Mouse (Mus musculus) hindbrain, embryonic 10.5 days (tissue): Measurements from ENCODE around the gene Tnfrsf25. TPM values are rescaled to one million over a fixed set of nuclear protein-coding genes. Genes with fewer than 3 reads are reported as not detected.

ENCODE experiments used
- DNase-seq: peaks from one replicate; pipeline ENCODE4 v3.0.0-alpha.2; 2017; ENCODE audit warnings: low spot score
- H3K27ac ChIP-seq: fragments of 300-500 bp; sonication (generic); 2 replicates; pipeline ENCODE4 v1.5.1; 2016; ENCODE audit warnings: mild to moderate bottlenecking, moderate library complexity
- H3K27me3 ChIP-seq: fragments of 300-500 bp; sonication (generic); 2 replicates; pipeline ENCODE4 v1.6.1; 2016; ENCODE audit warnings: mild to moderate bottlenecking; ENCODE audit not compliant: poor library complexity, insufficient read depth, severe bottlenecking
- H3K36me3 ChIP-seq: fragments of 300-500 bp; sonication (generic); 2 replicates; pipeline ENCODE4 v1.6.1; 2016; ENCODE audit warnings: mild to moderate bottlenecking, moderate library complexity
- H3K4me1 ChIP-seq: fragments of 300-500 bp; sonication (generic); replicated peaks from 2 replicates; pipeline ENCODE4 v1.6.1; 2016; ENCODE audit warnings: mild to moderate bottlenecking
- H3K4me3 ChIP-seq: fragments of 300-500 bp; sonication (generic); 2 replicates; pipeline ENCODE4 v1.5.1; 2016; ENCODE audit warnings: mild to moderate bottlenecking, moderate library complexity
- H3K9me3 ChIP-seq: fragments of 300-500 bp; sonication (generic); 2 replicates; pipeline ENCODE4 v1.6.1; 2016; ENCODE audit warnings: mild to moderate bottlenecking, moderate library complexity
- WGBS: fragments of 180-500 bp; shearing (Covaris S2); methylation state at CpG from one replicate; pipeline ENCODE4 v1.1.7; 2016; 5-methylcytosine and 5-hydroxymethylcytosine counted together
- polyA plus RNA-seq: library from polyadenylated mRNA; unstranded; fragments of >200 nt; fragmentation: Nextera tagmentation; extraction: Ambion mirVana; gene quantifications from 2 replicates; pipeline ENCODE4 v1.2.1, GENCODE M21; 2016

The Tnfrsf25 gene
- polyA plus RNA-seq, result 0.70 and 0.82 TPM in 2 replicates

- Histone ChIP-seq H3K4me3 (peak within 1 kb of the TSS; percentile 39), H3K4me1 (peaks cover 42% of the 10 kb centered on the region), H3K9me3 (no peaks in the 10 kb centered on the region), H3K27me3 (peaks cover 87% of the 10 kb centered on the region), H3K27ac (peak within 1 kb of the TSS; percentile 46), H3K36me3 (peaks cover 40% of the 10 kb centered on the region)
- no peak for DNase-seq
- 2% methylated on average over 30 of the region's 30 CpGs for WGBS
Measured at GRCm38 (mm10) chr4:152115921-152116612, at the start of gene Tnfrsf25. Gene Tnfrsf25, plus strand, starts transcription at chr4:152115934.

DNA sequence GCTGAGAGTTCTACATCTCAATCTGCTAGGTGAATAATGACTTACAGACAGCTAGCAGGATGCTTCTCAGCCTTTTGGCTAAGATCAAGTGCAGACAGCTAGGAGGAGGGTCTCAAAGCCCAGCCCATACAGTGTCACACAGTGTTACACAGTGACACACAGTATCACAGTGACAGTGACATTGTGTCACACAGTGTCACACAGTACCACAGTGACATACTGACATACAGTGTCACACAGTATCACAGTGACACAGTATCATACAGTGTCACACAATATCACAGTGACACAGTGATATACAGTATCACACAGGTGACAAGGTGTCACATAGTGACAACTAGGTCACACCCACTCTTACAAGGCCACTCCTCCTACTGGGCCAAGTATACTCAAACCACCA is 48.5 kb upstream of the Tnfrsf25 start:
- Histone ChIP-seq H3K36me3 (peaks cover 21% of the 10 kb centered on the region), H3K4me1 (peaks cover 33% of the 10 kb centered on the region), H3K27me3 (no peaks in the 10 kb centered on the region), H3K9me3 (no peaks in the 10 kb centered on the region), H3K4me3 (no peak overlapping the region), H3K27ac (peak overlapping the region; percentile 68; the same call in 1 of the 2 replicates)
- DNase-seq, result no peak

- DNase-seq, result peak; percentile 20
- Histone ChIP-seq H3K4me3 (no peak overlapping the region), H3K9me3 (no peaks in the 10 kb centered on the region), H3K4me1 (peaks cover 42% of the 10 kb centered on the region), H3K36me3 (peaks cover 11% of the 10 kb centered on the region), H3K27me3 (no peaks in the 10 kb centered on the region), H3K27ac (peak overlapping the region; percentile 68)
- 61% methylated on average over 6 of the region's 6 CpGs for WGBS
Measured at GRCm38 (mm10) chr4:152068166-152068724, 47.5 kb upstream of the Tnfrsf25 start.

DNA sequence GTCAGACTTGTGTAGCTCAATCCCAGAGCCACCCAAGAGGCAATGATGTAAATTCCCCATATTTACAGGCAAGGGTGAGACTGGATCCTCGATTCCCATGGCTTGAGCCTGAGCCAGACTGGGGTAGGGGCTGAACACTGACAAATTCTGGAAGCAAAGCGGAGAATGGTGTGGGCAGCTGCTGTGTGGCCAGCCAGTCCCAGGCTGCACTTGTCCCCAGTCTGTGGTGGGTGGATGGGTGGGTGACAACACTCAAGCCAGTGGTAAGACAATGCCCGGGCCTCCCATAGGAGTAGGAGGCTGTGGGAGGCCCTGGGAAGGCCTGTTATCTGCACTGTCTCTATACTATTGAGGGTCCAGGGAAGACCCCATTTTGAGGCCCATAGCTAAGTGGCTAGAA is 46.5 kb upstream of the Tnfrsf25 start:
- Histone ChIP-seq H3K27me3 (no peaks in the 10 kb centered on the region), H3K4me3 (no peak overlapping the region), H3K36me3 (peaks cover 2% of the 10 kb centered on the region; the same call in 1 of the 2 replicates), H3K4me1 (peaks cover 49% of the 10 kb centered on the region), H3K9me3 (no peaks in the 10 kb centered on the region), H3K27ac (peak overlapping the region; percentile 50; the same call in 1 of the 2 replicates)
- DNase-seq, result no peak
- 86% methylated on average over 3 of the region's 3 CpGs for WGBS

DNA sequence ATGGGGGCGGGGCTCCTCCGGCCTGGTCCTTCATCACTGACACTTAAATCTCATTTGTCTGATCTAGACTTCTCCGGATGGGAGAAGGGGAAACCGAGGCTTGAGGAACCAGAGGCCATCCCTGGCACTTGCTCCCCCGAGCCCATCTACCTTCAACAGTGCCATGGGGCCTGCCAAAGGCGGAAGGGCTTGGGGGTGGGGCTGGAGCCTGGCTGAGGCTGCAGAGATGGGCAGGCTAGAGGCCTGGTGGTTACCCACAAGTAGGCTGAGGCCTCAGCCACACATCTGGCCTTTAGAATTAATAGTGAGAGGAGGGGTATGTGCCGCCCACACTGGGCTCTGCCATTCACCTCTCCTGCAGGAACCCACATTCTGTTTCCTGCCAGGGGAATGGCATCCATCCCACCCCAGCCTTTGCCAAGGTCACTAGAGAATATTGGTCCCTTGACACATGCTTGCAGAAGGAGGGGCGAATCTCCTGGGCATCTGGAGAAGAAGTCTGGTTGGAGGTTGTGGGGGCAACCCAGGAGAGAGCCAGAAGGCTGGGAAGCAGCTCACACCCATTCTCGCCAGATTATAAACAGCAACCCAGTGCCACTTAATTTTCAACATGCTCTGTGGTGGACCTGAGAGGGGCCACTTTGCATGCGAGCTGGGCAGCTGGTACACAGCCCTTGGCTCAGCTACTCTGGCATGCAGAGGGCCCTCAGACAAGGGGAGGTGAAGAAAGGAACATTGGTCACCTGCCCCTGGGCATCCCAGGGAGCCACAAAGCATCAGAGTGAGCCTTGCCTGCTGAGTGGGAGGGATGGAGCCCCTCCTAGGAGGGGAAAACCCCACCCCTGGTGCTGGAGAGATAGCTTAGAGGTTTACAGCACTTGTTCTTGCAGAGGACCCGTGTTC is 45.0 kb upstream of the Tnfrsf25 start:
- WGBS, result 76% methylated on average over 11 of the region's 11 CpGs
- H3K27ac ChIP-seq, result 0 out of 2 replicates have a peak overlapping the region, but pooled peaks have one; percentile 40
- no peaks in the 10 kb centered on the region for H3K27me3 ChIP-seq
- no peak overlapping the region for H3K4me3 ChIP-seq
- H3K4me1 ChIP-seq, result peaks cover 55% of the 10 kb centered on the region
- H3K36me3 ChIP-seq, result no peaks in the 10 kb centered on the region
- H3K9me3 ChIP-seq, result no peaks in the 10 kb centered on the region
- no peak for DNase-seq

- peak within 1 kb of the TSS; percentile 35 for H3K27ac ChIP-seq
- no peaks in the 10 kb centered on the region for H3K9me3 ChIP-seq
- H3K4me1 ChIP-seq, result peaks cover 68% of the 10 kb centered on the region
- no peaks in the 10 kb centered on the region for H3K27me3 ChIP-seq
- no peaks in the 10 kb centered on the region for H3K36me3 ChIP-seq
- DNase-seq, result peak; percentile 44
- no peak within 1 kb of the TSS for H3K4me3 ChIP-seq
- 54% methylated on average over 10 of the region's 10 CpGs for WGBS
Measured at GRCm38 (mm10) chr4:152072121-152072601, 43.6 kb upstream of the Tnfrsf25 start, which contains the start of gene Plekhg5. Gene Plekhg5, plus strand, starts transcription at chr4:152072498.

- DNase-seq, result no peak
- Histone ChIP-seq H3K36me3 (no peaks in the 10 kb centered on the region), H3K9me3 (no peaks in the 10 kb centered on the region), H3K27ac (peak overlapping the region; percentile 35), H3K4me3 (no peak overlapping the region), H3K27me3 (no peaks in the 10 kb centered on the region), H3K4me1 (peaks cover 72% of the 10 kb centered on the region)
- WGBS, result 68% methylated on average over 10 of the region's 10 CpGs
Measured at GRCm38 (mm10) chr4:152072655-152073054, 43.1 kb upstream of the Tnfrsf25 start.

GRCm38 (mm10) chr4:152073715-152074114 is 42.0 kb upstream of the Tnfrsf25 start:
- WGBS, result 89% methylated on average over 6 of the region's 6 CpGs
- no peaks in the 10 kb centered on the region for H3K27me3 ChIP-seq
- no peaks in the 10 kb centered on the region for H3K9me3 ChIP-seq
- DNase-seq, result no peak
- peaks cover 62% of the 10 kb centered on the region for H3K4me1 ChIP-seq
- H3K27ac ChIP-seq, result no peak overlapping the region
- no peak overlapping the region for H3K4me3 ChIP-seq
- no peaks in the 10 kb centered on the region for H3K36me3 ChIP-seq

DNA sequence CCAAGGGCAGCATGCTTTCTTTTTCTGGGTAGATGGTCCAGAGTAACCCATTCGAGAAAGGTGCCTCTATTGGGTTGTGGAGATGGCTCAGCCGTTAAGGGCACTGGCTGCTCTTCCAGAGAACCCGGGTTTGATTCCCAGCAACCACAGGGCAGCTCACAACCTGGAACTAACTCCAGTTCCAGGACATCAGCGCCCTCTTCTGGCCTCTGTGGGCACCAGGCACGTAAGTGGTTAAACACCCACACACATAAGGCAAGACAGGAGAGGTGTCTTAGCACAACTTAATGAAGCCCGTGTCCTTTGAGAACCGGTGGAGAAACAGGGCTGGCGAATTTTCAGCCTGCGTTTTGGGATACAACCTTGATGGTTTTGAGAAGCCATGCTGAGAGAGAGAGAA is 41.2 kb upstream of the Tnfrsf25 start:
- Histone ChIP-seq H3K4me1 (peaks cover 60% of the 10 kb centered on the region), H3K9me3 (no peaks in the 10 kb centered on the region), H3K36me3 (no peaks in the 10 kb centered on the region), H3K27me3 (no peaks in the 10 kb centered on the region), H3K27ac (no peak overlapping the region), H3K4me3 (no peak overlapping the region)
- no peak for DNase-seq
- 87% methylated on average over 9 of the region's 9 CpGs for WGBS

GRCm38 (mm10) chr4:152077191-152077590 is 38.5 kb upstream of the Tnfrsf25 start:
- Histone ChIP-seq H3K9me3 (no peaks in the 10 kb centered on the region), H3K27me3 (no peaks in the 10 kb centered on the region)
- 85% methylated on average over 9 of the region's 9 CpGs for WGBS

GRCm38 (mm10) chr4:152078105-152078530 is 37.6 kb upstream of the Tnfrsf25 start:
- H3K4me3 ChIP-seq, result no peak overlapping the region
- 95% methylated on average over 10 of the region's 10 CpGs for WGBS
- no peaks in the 10 kb centered on the region for H3K9me3 ChIP-seq
- H3K27ac ChIP-seq, result no peak overlapping the region
- no peak for DNase-seq
- peaks cover 38% of the 10 kb centered on the region for H3K4me1 ChIP-seq
- H3K27me3 ChIP-seq, result no peaks in the 10 kb centered on the region
- H3K36me3 ChIP-seq, result no peaks in the 10 kb centered on the region

More at GRCm38 (mm10) chr4:152077191-152077590, 38.5 kb upstream of the Tnfrsf25 start:
- no peak for DNase-seq
- H3K4me3 ChIP-seq, result no peak overlapping the region
- no peaks in the 10 kb centered on the region for H3K36me3 ChIP-seq
- peaks cover 46% of the 10 kb centered on the region for H3K4me1 ChIP-seq
- H3K27ac ChIP-seq, result peak overlapping the region; percentile 43; the same call in 1 of the 2 replicates

DNA sequence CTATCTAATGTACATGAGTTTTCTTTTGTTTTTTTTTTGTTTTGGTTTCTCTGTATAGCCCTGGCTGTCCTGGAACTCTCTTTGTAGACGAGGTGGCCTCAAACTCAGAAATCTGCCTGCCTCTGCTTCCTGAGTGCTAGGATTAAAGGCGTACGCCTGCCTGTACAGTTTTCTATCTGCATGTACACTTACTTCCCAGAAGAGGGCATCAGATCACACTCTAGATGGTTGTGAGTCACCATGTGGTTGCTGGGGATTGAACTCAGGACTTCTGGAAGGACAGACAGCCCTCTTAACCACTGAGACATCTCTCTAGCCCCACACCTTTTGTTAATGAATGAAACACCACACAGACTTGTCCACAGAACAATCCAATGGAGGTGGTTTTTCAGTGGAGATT is 36.5 kb upstream of the Tnfrsf25 start:
- Histone ChIP-seq H3K9me3 (no peaks in the 10 kb centered on the region), H3K4me1 (peaks cover 35% of the 10 kb centered on the region), H3K4me3 (no peak overlapping the region), H3K27me3 (peaks cover 5% of the 10 kb centered on the region; the same call in 1 of the 2 replicates), H3K27ac (no peak overlapping the region), H3K36me3 (no peaks in the 10 kb centered on the region)
- 87% methylated on average over 3 of the region's 3 CpGs for WGBS
- no peak for DNase-seq
